Mouse (Mus musculus) lung, postnatal 4 days (tissue): ENCODE data around the gene Tanc2.

Source experiments
- DNase-seq, 2 experiments: peaks; one replicate each; pipeline ENCODE4 v3.0.0; 2021

Gene Tanc2

DNA sequence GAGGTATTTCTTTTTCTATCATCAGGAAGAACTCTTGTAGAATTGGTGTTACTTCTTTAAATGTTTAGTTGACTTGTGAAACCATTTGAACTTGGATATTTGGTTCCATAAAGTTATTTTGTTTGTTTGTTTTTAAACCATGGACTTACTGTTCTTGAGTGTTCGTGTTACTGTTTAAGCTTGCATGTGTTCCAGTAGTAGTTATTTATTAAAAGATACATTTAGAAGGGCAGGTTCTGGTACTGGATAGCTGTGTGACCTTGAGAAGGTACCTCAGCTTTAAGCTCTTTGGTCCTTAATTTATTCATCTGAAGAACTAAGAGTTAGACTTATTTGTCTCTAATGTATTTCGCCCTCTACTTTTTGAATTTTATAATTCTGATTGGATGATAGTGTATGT, 64.8 kb downstream of the Tanc2 start:
- no peak for DNase-seq

DNA sequence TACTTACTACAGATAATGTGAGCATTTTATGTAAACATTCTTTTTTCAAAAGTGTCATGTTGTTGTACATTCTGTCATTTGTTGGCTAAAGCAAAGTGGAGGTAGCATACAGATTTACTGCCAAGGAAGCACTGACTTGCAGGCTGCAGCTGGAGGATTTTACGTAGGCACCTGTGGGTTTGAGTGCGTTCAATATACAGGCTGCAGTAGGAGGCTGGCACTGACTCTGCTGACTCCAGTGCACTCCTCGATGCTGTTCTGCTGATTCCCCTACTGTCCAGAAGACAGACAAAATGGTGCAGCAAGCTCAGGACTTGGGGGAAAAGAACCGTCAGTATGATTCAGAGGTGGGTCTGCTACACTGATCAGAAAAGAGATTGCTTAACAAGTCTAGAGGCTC, 65.5 kb downstream of the Tanc2 start:
- DNase-seq: no peak

DNA sequence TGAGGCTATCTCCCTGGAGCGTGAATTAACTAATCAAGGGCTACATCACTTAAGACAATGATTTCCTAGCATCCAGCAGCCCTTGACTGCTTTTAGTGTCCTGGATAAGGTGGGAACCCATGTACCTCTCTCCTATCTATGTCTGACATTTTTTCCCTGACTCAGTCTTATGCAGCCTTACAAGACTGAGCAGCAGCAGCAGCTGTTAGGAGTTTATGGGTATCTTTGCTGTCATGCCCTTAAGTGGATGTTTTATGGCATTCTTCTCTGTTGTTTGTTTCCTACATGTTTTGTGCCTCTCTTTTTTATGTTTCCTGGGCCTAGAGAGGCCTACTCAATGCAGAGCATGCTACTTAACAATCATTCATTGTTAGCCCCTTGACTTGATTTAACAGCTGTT, 78.1 kb downstream of the Tanc2 start:
- DNase-seq: no peak

DNA sequence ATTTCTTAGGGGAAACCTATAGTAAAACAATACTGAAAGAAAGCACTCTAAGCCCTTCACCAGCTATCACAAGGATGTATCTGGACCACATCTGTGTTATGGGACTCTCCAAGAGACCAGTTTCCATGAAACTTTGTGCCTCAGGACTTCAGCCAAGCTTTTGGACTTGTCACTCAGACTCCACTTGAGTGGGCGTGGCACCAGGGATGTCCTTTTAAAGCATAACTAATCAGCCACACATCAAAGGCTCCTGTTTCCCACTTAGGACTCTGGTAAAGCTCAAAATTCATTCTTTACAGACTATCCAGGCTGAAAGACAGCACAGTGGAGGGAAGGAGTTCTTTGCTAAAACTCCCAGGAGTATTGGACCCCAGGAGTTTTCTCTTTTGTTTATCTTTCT, 89.2 kb downstream of the Tanc2 start:
- no peak for DNase-seq

- no peak for DNase-seq
Observed at GRCm38 (mm10) chr11:105684747-105685146, 95.0 kb downstream of the Tanc2 start.

DNA sequence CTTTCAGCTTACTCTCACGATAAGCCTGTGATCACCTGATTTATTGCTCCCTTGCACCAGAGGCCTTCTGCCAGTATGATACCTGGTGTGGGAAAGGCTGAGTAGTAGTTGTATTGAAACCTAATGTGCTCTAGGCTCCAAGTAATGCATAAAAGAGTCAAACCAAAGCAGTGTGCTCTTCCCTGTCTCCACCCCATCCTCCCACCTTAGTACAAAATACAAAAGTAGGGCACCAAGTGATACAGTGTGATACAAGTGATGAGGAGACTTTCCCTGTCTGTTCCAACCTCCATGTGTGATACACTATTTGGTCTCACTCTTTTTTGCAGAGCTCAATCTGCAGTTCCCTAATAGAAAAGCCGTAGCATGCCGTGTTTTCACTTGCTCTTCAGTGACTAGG, 110.7 kb downstream of the Tanc2 start:
- no peak for DNase-seq

GRCm38 (mm10) chr11:105719660-105720059, 129.9 kb downstream of the Tanc2 start:
- DNase-seq: no peak

GRCm38 (mm10) chr11:105731541-105731940, 141.8 kb downstream of the Tanc2 start:
- no peak for DNase-seq

- DNase-seq: no peak
Observed at GRCm38 (mm10) chr11:105731989-105732531, 142.3 kb downstream of the Tanc2 start.

DNA sequence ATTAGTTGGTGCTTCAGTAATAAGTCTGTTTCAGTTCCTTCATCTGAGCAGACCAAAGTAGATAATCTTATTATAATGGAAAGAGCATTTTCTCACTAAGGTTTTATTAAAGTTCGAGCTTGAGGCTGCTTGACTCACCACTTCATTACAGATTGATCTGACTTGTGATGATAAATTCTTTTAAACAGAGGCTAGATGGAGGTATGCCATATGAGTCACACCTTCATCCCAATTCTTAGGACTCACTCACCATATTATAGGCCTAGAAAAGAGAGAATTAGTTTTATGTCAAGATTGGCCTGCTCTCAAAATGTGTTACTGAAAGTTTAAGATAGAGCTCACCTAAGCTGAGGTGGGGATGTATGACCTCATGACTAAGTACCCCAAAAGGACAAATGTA, 153.4 kb downstream of the Tanc2 start:
- DNase-seq: no peak

- DNase-seq: peak in 1 of 2 experiments; percentile 34
Observed at GRCm38 (mm10) chr11:105749297-105750071, 159.7 kb downstream of the Tanc2 start.

DNA sequence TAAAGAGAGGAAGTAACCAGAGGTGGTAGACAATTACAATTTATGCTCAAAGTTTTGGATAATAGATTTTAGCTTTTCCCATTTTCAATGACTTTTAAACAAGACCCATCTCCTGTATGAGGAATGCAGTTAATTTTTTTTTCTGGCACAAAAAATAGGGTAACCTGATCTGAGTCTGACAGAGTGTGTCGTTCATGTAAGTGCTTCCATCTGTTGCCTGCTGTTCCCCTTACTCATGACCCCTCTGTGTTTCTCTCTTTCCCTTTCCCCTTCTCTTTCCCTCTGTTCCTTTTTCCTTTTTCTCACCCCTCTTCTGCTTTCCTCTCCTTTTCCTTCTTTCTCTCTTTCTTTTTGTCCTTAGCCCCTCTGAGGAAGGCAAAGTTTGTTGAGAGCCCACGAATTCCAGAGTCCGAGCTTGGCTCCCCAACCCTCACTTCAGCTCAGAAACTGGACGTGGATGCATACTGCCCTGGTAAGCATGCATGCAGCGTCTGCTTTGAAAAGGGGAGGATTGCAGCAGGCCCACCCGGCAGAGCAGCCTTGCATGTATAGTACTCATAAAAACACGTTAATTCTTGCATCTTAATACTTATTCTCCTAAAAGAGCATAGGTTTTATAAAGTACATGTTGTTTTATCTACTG, 168.9 kb downstream of the Tanc2 start:
- DNase-seq: no peak

DNA sequence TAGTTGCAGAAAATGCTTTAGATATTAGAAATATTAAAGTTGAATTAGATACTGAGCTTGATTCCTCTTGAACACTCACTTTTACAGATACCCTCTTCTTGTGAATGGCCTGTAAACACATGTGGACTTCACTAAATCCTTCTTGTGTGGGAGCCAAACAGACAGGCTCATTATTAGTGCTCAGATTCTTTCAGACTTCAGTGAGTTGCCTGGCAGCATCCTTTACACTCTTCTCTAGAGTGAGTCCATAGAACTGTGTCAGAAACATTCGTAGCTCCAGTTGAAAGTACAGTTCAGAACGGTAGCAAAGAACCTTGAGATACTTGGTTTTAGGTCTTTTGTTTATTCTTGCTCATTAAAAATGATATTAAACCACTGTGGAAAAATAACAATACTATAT, 169.6 kb downstream of the Tanc2 start:
- no peak for DNase-seq

GRCm38 (mm10) chr11:105760346-105760745, 170.6 kb downstream of the Tanc2 start:
- no peak for DNase-seq

- DNase-seq: no peak
Observed at GRCm38 (mm10) chr11:105777802-105778201, 188.0 kb downstream of the Tanc2 start.

DNA sequence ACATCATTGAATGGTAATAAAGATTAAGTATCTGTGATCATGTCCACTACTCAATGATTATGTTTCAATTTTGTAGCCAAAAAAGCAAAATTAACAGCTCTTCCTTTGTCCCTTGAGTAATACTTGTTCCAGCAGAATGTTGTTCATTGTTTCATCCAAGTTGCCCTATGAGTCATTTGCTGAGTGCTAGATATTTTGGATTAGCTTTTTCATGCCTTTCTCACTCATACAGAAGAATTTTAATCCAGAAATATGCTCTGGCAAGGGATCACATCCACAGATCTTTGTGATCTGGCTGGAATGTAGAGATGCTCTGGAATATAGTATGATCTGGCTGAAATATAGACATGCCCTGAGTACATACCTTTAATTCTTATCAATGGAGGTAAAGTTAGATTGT, 202.7 kb downstream of the Tanc2 start:
- no peak for DNase-seq

- no peak for DNase-seq
Observed at GRCm38 (mm10) chr11:105803686-105804085, 213.9 kb downstream of the Tanc2 start.

DNA sequence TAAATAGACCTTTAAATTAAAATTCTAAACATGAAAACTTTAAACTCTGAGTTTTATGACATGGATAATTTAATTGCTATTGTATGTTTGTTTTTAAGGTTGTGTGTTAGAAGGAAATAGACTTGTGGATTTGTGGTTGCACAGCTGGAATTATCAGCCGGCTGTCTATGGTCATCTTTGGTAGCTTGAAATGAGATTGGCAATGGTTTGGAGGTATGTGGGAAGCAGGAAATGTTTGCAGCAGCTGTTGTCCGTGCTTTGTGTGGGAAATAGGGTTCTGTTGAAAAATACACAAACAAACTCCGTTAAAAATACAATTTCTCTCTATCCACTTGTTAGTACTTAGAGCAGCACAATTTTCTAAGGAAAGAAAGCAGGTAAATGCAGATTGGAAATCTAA, 215.0 kb downstream of the Tanc2 start:
- DNase-seq: no peak

- DNase-seq: no peak
Observed at GRCm38 (mm10) chr11:105807103-105807502, 217.3 kb downstream of the Tanc2 start.

- no peak for DNase-seq
Observed at GRCm38 (mm10) chr11:105823246-105823645, 233.5 kb downstream of the Tanc2 start.

DNA sequence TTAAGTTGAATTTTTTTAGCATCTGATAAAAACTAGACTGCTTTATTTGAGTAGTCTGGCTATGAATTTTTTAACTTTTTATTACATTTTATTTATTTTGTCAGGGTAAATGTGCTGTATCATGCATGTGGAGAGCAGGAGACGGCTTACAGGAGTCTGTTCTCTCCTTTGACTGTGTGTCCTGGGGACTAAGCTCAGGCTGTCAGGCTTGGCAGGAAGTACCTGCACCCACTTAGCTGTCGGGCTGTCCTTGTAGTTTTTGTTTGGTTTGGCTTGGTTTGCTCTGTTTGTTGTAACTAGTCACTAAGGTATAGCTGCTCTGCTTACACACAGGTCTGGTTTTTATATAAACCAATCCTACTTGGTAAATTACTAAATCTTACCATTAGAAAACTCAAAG, 234.0 kb downstream of the Tanc2 start:
- no peak for DNase-seq

GRCm38 (mm10) chr11:105828175-105828574, 238.4 kb downstream of the Tanc2 start:
- DNase-seq: no peak

DNA sequence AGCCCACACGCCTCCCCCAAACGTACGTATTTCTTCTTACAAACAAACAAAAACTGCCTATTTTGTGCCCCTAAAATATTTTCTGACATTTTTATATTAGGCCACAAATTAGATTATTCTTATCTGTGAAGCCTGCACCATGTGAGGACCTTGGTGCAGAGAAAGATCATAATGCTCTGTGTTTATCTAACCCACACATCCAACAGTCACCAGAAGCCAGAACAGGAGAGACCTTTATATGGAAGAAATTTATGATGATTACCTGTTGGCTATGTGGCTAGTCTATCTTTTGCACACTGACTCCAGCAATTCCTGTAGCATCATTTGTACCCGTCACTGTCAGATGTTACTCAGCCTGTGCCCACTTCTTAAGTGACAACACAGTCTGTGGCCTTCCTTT, 245.4 kb downstream of the Tanc2 start:
- no peak for DNase-seq

GRCm38 (mm10) chr11:105836344-105836891, 246.6 kb downstream of the Tanc2 start:
- no peak for DNase-seq
